Comparison of ENCODE assay signal across 36 mouse cellular contexts in the genomic region with DNA sequence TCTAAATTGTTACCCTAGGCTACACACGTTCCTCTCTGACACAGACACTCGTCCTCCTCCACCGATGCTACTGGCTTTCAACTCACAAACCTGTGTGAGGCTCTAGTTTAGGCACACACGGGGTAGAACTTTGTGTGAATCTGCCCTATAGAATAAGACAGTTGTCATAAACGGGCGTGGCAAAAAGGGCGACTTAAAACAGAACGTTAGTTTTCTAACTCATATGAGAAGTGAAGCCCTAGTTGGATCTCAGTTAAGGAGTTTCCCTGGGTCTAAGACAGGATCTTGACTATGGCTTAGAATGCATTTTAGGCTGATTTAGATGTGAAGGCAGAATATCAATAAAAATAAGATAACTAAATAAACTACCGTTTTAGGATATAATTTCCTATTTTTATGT. TPM values are rescaled to one million over a fixed set of nuclear protein-coding genes. Genes with fewer than 3 reads are reported as not detected.
"Had no signal": no experiment of that assay in that cellular context is flagged by ENCODE, and none has a peak within 500 bp of the region (broad histone marks: within the 10 kb centered on the region; RNA-seq: fewer than 3 reads in every experiment).

A gene (minus strand): TSS at position 101 of the 400 bp plus-strand sequence.

- H3K36me3 ChIP-seq: limb, embryonic 12.5 days; limb, embryonic 15.5 days; liver, embryonic 12.5 days; liver, embryonic 13.5 days; liver, embryonic 15.5 days; lung, embryonic 15.5 days; midbrain, embryonic 10.5 days; midbrain, embryonic 12.5 days; midbrain, embryonic 13.5 days; midbrain, embryonic 15.5 days had no signal

- ATAC-seq: liver, embryonic 12.5 days; liver, postnatal 0 days; lung, postnatal 0 days; midbrain, embryonic 13.5 days; midbrain, embryonic 15.5 days; midbrain, embryonic 16.5 days had no signal

- H3K9ac ChIP-seq: limb, embryonic 12.5 days; limb, embryonic 15.5 days; liver, embryonic 12.5 days; liver, embryonic 13.5 days; liver, embryonic 14.5 days; liver, embryonic 15.5 days; liver, postnatal 0 days; lung, embryonic 14.5 days; lung, embryonic 15.5 days; midbrain, embryonic 12.5 days; midbrain, embryonic 13.5 days; midbrain, embryonic 15.5 days had no signal

- H3K27me3 ChIP-seq: limb, embryonic 12.5 days; limb, embryonic 15.5 days; liver, embryonic 12.5 days; liver, embryonic 13.5 days; liver, embryonic 15.5 days; lung, embryonic 15.5 days; midbrain, embryonic 12.5 days; midbrain, embryonic 13.5 days; midbrain, embryonic 15.5 days had no signal

- H3K4me2 ChIP-seq: limb, embryonic 12.5 days; limb, embryonic 15.5 days; liver, embryonic 11.5 days; liver, embryonic 12.5 days; liver, embryonic 13.5 days; liver, embryonic 15.5 days; lung, embryonic 14.5 days; lung, embryonic 15.5 days; midbrain, embryonic 11.5 days; midbrain, embryonic 12.5 days; midbrain, embryonic 13.5 days; midbrain, embryonic 15.5 days had no signal

- H3K4me3 ChIP-seq: left cerebral cortex, adult 2 months; limb, embryonic 12.5 days; limb, embryonic 15.5 days; liver, embryonic 12.5 days; liver, embryonic 13.5 days; liver, embryonic 15.5 days; lung, embryonic 15.5 days; megakaryocyte, embryonic 14.5 days; midbrain, embryonic 10.5 days; midbrain, embryonic 12.5 days; midbrain, embryonic 13.5 days; midbrain, embryonic 15.5 days; myocyte had no signal

- H3K9me3 ChIP-seq: limb, embryonic 12.5 days; limb, embryonic 15.5 days; liver, embryonic 12.5 days; liver, embryonic 13.5 days; liver, embryonic 15.5 days; lung, embryonic 15.5 days; megakaryocyte, embryonic 14.5 days; midbrain, embryonic 10.5 days; midbrain, embryonic 12.5 days; midbrain, embryonic 13.5 days; midbrain, embryonic 15.5 days had no signal

- DNase-seq: left cerebral cortex, postnatal 4 days; liver; liver, embryonic 13.5 days; liver, postnatal 0 days; lung, adult 18-20 months; lung, adult 2 months; lung, embryonic 14.5 days; lung, postnatal 10 days; lung, postnatal 14 days; lung, postnatal 36 days; lung, postnatal 4 days; midbrain, embryonic 14.5 days had no signal

- H3K27ac ChIP-seq: left cerebral cortex, adult 2 months; limb, embryonic 12.5 days; limb, embryonic 15.5 days; liver, embryonic 12.5 days; liver, embryonic 13.5 days; liver, embryonic 14.5 days; liver, embryonic 15.5 days; lung, embryonic 15.5 days; macrophage; midbrain, embryonic 10.5 days; midbrain, embryonic 12.5 days; midbrain, embryonic 13.5 days; midbrain, embryonic 15.5 days had no signal

- H3K4me1 ChIP-seq: limb, embryonic 12.5 days; limb, embryonic 15.5 days; liver, embryonic 12.5 days; liver, embryonic 13.5 days; liver, embryonic 15.5 days; lung, embryonic 15.5 days; megakaryocyte, embryonic 14.5 days; midbrain, embryonic 10.5 days; midbrain, embryonic 12.5 days; midbrain, embryonic 13.5 days; midbrain, embryonic 15.5 days had no signal

RNA-seq across cellular contexts. Expression of the gene that starts here (rescaled TPM):
- polyA plus RNA-seq: limb, embryonic 11.5 days; limb, embryonic 12.5 days; limb, embryonic 14.5 days; limb, embryonic 15.5 days; liver, adult 2 months; liver, embryonic 11.5 days; liver, embryonic 12.5 days; liver, embryonic 13.5 days; liver, embryonic 14.5 days; liver, embryonic 15.5 days; liver, embryonic 16.5 days; liver, postnatal 0 days; lung, adult 2 months; lung, embryonic 14.5 days; lung, embryonic 15.5 days; lung, embryonic 16.5 days; lung, postnatal 0 days; macrophage; midbrain, embryonic 10.5 days; midbrain, embryonic 11.5 days; midbrain, embryonic 12.5 days; midbrain, embryonic 13.5 days; midbrain, embryonic 14.5 days; midbrain, embryonic 15.5 days; midbrain, embryonic 16.5 days; midbrain, postnatal 0 days; myocyte had no signal
